Mouse (Mus musculus) kidney, adult 2 months (tissue): Measurements from ENCODE around the gene Foxi2.

Experiments
- CTCF ChIP-seq: fragments of 200-500 bp; conservative IDR thresholded peaks from 2 replicates; pipeline ENCODE4 v1.5.1; 2011; ENCODE audit warnings: low read depth, mild to moderate bottlenecking, control low read depth, low read length, moderate library complexity, mixed read lengths; ENCODE audit not compliant: insufficient read depth, insufficient read length
- POLR2A ChIP-seq: fragments of 200-500 bp; IDR thresholded peaks from one replicate; pipeline ENCODE4 v1.6.1; 2011; ENCODE audit warnings: low read depth, low read length, control low read depth

DNA sequence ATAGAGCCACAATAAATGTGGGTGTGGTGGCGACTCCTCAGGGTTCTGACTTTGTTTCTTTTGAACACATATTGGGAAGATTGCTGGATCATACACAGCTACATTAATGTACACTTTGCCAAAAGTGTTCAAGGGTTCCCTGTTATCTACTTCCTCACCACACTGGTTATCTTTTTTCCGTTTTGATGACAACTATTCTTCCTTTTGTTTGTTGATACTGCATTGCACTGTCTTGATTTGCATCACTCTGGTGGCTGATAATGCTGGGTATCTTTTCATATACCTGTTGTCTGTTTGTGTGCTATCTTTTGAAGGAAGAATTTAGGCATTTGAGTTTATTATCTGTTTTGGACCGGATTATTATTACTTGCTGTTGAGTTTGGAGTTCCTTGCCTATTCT is 3.3 kb upstream of the Foxi2 start:
- TF ChIP-seq CTCF: no peak
- no peak for TF ChIP-seq POLR2A
